Mouse (Mus musculus) ovary, adult 18-20 months (tissue): Measurements from ENCODE around the gene 5330417H12Rik.

Source experiments
- DNase-seq: peaks from one replicate; pipeline ENCODE4 v3.0.0; 2022; ENCODE audit warnings: low spot score, mixed read lengths

The 5330417H12Rik gene

GRCm38 (mm10) chr7:107625061-107625460 is at the start of gene 5330417H12Rik:
Gene 5330417H12Rik (minus strand): TSS chr7:107625161.
- DNase-seq, result no peak

GRCm38 (mm10) chr7:107668514-107668913 is 43.6 kb upstream of the 5330417H12Rik start:
- DNase-seq, result no peak

- DNase-seq, result no peak
Measured at GRCm38 (mm10) chr7:107666262-107666902, 41.4 kb upstream of the 5330417H12Rik start.

- DNase-seq, result peak; percentile 54
Measured at GRCm38 (mm10) chr7:107665586-107666261, 40.8 kb upstream of the 5330417H12Rik start.

GRCm38 (mm10) chr7:107665221-107665585 is 40.2 kb upstream of the 5330417H12Rik start:
- no peak for DNase-seq

GRCm38 (mm10) chr7:107664063-107665056 is 39.4 kb upstream of the 5330417H12Rik start:
- DNase-seq, result no peak

- no peak for DNase-seq
Measured at GRCm38 (mm10) chr7:107663621-107664020, 38.7 kb upstream of the 5330417H12Rik start.

- DNase-seq, result no peak
Measured at GRCm38 (mm10) chr7:107661843-107662281, 36.9 kb upstream of the 5330417H12Rik start.

GRCm38 (mm10) chr7:107661189-107661842 is 36.4 kb upstream of the 5330417H12Rik start:
- DNase-seq, result no peak

- no peak for DNase-seq
Measured at GRCm38 (mm10) chr7:107659186-107659918, 34.4 kb upstream of the 5330417H12Rik start.

- no peak for DNase-seq
Measured at GRCm38 (mm10) chr7:107656451-107656850, 31.5 kb upstream of the 5330417H12Rik start.

- no peak for DNase-seq
Measured at GRCm38 (mm10) chr7:107651821-107652220, 26.9 kb upstream of the 5330417H12Rik start.

GRCm38 (mm10) chr7:107649990-107650389 is 25.0 kb upstream of the 5330417H12Rik start:
- DNase-seq, result no peak

- DNase-seq, result no peak
Measured at GRCm38 (mm10) chr7:107648937-107649688, 24.2 kb upstream of the 5330417H12Rik start.

- DNase-seq, result no peak
Measured at GRCm38 (mm10) chr7:107644987-107645386, 20.0 kb upstream of the 5330417H12Rik start.

GRCm38 (mm10) chr7:107642586-107643275 is 17.8 kb upstream of the 5330417H12Rik start:
- DNase-seq, result peak; percentile 43

- DNase-seq, result no peak
Measured at GRCm38 (mm10) chr7:107638026-107638425, 13.1 kb upstream of the 5330417H12Rik start.

GRCm38 (mm10) chr7:107637398-107637797 is 12.4 kb upstream of the 5330417H12Rik start:
- DNase-seq, result no peak

- DNase-seq, result no peak
Measured at GRCm38 (mm10) chr7:107633201-107633600, 8.2 kb upstream of the 5330417H12Rik start.

GRCm38 (mm10) chr7:107628383-107628782 is 3.4 kb upstream of the 5330417H12Rik start:
- no peak for DNase-seq
